Mouse (Mus musculus): Measurements from ENCODE around the gene Dlg2.
A peak's percentile ranks its signal among the peaks of the same experiment; 100 is the strongest.

Dlg2 gene

GRCm38 (mm10) chr7:90540811-90541323 lies 64.4 kb downstream of the Dlg2 start:
- no peak for DNase-seq (ENCODE audit: low spot score)

- DNase-seq (ENCODE audit: low spot score): no peak
These were observed 76.9 kb downstream of the Dlg2 start for GRCm38 (mm10) chr7:90553399-90553798.

- DNase-seq (ENCODE audit: low spot score): no peak
These were observed 77.9 kb downstream of the Dlg2 start for GRCm38 (mm10) chr7:90554421-90554820.

- DNase-seq (ENCODE audit: low spot score): peak; percentile 10
These were observed 92.7 kb downstream of the Dlg2 start for GRCm38 (mm10) chr7:90569130-90569529.

GRCm38 (mm10) chr7:90587795-90588194 lies 111.3 kb downstream of the Dlg2 start:
- DNase-seq (ENCODE audit: low spot score): no peak

- DNase-seq (ENCODE audit: low spot score): no peak
These were observed 111.8 kb downstream of the Dlg2 start for GRCm38 (mm10) chr7:90588318-90588717.

DNA sequence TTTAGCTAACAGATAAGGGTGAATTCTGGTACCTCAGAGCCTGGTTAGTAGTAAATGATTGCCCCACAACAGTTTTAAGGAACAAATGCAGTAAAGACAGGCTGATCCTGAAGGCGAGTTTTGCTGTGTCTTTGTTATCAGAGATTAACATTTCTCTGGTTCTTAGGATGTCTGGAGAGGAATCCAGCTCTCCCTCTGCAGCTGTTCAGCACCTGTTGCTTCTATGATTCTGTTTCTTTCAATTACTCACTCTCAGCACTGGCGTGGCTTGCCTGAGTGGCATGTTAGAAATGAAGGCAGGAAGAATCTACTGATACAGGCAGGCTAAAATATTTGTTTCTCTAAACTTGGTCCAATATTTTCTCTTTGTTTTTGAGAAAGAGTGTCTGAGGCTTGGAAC lies 133.3 kb downstream of the Dlg2 start:
- no peak for DNase-seq (ENCODE audit: low spot score)

- no peak for DNase-seq (ENCODE audit: low spot score)
These were observed 154.1 kb downstream of the Dlg2 start for GRCm38 (mm10) chr7:90630546-90630945.

DNA sequence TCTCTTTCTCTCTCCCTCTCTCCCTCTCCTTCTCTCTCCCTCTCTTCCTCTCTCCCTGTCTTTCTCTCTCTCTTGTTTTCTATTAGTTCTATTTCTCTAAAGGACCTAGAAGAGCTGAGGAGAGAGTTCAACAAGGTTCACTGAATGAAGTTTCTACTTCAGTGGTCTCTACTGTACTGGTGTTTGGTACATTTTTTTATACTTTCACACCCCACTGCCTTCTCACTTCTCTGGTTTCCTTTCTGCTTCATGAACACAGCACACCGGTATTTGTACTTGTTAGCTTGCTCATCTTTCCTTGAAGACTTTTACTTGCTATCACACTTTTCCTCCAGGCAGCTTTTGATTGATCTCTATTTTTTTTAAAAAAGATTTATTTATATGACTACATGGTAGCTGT lies 173.0 kb downstream of the Dlg2 start:
- DNase-seq (ENCODE audit: low spot score): no peak

DNA sequence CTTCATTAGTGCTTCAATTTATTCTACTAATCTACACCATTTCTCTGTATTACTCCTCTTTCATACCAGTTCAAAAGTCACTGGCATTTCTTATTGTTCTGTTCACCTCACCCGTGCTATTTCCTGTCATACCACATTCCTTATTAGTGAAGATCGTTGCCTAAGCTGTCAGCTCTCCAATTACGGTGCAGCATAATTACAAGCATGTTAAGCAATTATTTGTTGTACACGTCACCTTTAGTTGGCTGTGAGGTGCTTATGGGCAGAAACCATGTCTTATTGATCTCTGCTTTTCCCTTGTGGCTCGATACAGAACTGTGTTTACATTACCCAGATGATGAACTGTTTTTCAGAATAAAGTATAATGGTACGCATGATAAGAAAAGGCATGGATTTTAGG lies 174.7 kb downstream of the Dlg2 start:
- no peak for DNase-seq (ENCODE audit: low spot score)

- no peak for DNase-seq (ENCODE audit: low spot score)
These were observed 175.1 kb downstream of the Dlg2 start for GRCm38 (mm10) chr7:90651611-90652010.

DNA sequence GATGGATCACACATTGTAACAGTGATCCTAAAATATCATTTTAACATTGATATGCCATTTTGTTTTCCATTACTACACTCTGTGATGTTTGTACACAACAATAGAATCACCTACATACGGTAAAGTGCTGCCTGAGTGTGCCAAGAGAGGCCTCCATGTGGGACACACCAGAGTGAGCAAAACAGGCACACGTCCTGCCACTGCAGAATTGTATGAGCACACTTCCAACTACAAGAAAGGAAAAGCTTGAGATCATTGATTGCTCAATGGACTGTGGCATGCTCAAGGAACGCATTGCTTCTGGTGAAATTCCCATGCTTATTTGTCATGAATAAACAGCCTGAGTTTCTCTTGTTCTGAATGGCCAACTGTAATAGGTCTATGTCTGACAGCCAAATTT lies 182.1 kb downstream of the Dlg2 start:
- no peak for DNase-seq (ENCODE audit: low spot score)

DNA sequence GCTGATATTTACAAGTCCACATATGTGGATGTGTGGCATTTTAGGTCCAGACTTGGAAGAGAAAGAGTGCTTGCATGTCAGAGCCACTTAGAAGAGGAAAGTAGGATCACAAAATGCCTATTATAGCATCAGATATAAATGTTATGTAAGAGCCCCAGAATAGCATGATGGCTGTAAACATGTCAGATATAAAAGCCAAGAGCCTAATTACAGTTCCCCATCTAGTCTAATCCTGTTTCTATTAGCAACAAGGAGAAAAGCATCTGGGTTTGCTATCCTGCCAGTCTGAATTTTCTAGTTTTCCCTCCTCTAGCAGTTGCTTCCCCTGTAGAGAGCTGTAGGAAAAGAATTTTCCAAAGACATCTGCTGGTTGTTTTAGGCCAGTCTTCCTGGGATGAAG lies 217.6 kb downstream of the Dlg2 start:
- no peak for DNase-seq (ENCODE audit: low spot score)

DNA sequence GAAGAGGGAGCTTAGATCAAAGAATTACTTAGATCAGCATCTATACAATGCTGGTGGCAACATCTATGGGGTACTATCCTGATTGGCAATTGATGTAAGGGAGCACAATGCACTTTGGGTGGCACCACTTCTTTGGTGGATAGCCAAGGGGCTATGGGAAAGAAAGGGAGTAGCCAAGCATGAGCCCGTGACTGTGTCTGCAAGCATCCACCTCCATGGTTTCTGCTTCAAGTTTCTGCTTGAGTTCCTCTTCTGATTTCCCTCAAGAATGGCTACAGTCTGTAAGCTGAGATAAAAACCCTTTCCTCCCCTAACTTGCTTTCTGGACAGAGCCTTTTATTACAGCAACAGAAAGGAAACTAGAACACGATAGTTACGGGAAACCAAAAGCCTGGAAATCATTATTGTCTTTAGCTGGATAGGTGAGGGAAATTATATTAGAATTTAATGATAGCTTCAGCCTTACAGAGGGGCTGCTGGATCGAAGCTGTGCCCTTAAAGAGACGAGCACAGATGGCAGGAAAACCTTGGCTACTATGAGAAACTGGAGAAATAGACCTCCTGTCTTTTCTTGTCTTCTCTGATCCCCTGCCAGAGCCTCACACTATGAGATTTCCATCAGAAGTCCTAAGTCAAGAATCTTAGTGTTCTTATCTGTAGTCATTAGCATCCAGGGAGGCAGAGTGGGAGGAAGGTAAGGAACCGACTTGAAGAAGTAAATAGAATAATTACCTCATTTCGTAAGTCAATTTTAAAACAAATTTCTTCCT lies 219.9 kb downstream of the Dlg2 start:
- DNase-seq (ENCODE audit: low spot score): no peak

GRCm38 (mm10) chr7:90703163-90703852 lies 226.8 kb downstream of the Dlg2 start:
- peak; percentile 5 for DNase-seq (ENCODE audit: low spot score)

DNA sequence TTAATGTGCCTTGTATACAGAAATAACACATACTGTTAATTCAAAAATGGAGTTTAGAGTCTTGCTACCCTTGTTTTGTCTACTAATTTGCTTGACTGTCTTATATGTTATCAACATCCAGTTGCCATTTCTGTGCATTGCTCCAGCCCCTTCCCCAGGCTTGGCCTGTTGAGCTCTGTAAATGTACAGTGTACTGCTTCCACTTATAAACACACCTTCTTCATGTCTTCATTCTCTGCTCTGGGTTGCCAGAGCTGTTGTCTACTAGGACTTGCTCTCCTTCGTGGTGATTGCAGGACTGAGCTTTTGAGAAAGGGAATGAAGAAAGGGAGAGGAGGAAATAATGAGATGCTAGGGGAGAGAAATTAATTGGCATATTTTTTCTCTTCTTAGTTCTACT lies 227.5 kb downstream of the Dlg2 start:
- no peak for DNase-seq (ENCODE audit: low spot score)

DNA sequence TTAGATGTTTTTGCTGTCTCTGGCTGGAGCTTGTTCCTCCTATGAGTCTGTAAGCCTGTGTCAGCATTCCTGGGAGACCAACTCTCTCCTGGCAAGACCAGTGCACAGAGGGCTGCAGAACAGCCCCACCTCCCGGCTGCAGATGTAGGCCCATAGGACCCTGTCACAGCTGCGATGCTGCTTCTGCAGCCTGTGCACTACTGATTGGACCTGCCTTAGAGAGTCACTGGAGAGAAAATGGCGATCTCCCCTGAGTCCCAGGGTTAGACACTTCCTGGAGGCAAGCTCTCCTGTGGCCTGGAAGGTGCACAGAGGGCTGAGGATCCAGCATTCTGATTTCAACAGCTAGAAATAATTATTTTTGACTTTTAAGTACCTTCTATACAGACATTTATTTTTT lies 257.6 kb downstream of the Dlg2 start:
- peak; percentile 6 for DNase-seq (ENCODE audit: low spot score)

- DNase-seq (ENCODE audit: low spot score): peak; percentile 40
These were observed 259.9 kb downstream of the Dlg2 start for GRCm38 (mm10) chr7:90736369-90736768.

DNA sequence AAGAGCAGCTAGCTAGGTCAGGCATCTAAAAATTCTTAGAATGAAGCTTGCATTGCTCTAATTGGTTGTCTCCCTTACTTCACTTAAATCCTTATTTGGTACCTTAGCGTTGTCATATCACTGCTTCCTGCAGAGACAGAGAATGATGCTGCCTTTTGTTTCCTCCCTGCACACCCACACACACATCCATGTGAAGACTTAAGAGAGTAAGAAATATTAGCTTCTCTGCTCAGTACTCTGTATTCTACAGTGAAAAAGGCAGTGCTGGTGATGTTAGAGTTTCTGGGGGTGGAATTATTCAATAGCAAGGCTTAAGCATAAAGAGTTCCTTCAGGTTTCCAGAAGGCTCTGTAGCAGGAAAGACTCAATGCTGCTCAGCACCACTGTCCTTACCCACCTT lies 272.2 kb downstream of the Dlg2 start:
- DNase-seq (ENCODE audit: low spot score): no peak

- no peak for DNase-seq (ENCODE audit: low spot score)
These were observed 311.5 kb downstream of the Dlg2 start for GRCm38 (mm10) chr7:90787945-90788344.

- DNase-seq (ENCODE audit: low spot score): no peak
These were observed 315.1 kb downstream of the Dlg2 start for GRCm38 (mm10) chr7:90791522-90791921.

GRCm38 (mm10) chr7:90825640-90826039 lies 349.2 kb downstream of the Dlg2 start:
- DNase-seq (ENCODE audit: low spot score): no peak

GRCm38 (mm10) chr7:90841276-90841675 lies 364.8 kb downstream of the Dlg2 start:
- no peak for DNase-seq (ENCODE audit: low spot score)

All from embryo, embryonic 10 days (tissue).